9 mouse cellular contexts compared by ENCODE assay signal in genomic region chr17:49182485-49182884, GRCm38 (mm10).
DNase-seq lines count a peak whose midpoint lies in the region; ATAC-seq and TF ChIP-seq lines count a peak whose summit lies in the region.
"Had no signal": no experiment of that assay in that cellular context is flagged by ENCODE, and none has a peak within 500 bp of the region (broad histone marks: within the 10 kb centered on the region; RNA-seq: fewer than 3 reads in every experiment).

No protein-coding gene starts in this region.

- no peaks in the 10 kb centered on the region for H3K9me3 ChIP-seq in kidney, embryonic 15.5 days (replicated peaks)
- no peaks in the 10 kb centered on the region for H3K9me3 ChIP-seq in midbrain, postnatal 0 days (ENCODE audit: low read length)
- H3K9me3 ChIP-seq: heart, embryonic 13.5 days had no signal

- peak; percentile 70 for TF ChIP-seq CTCF in midbrain, postnatal 0 days (IDR thresholded peaks at IDR 0.05)

- H3K4me2 ChIP-seq in kidney, embryonic 15.5 days = no peak overlapping the region
- no peak overlapping the region for H3K4me2 ChIP-seq in midbrain, postnatal 0 days (ENCODE audit: low read depth, low read length, poor library complexity, severe bottlenecking)
- H3K4me2 ChIP-seq: heart, embryonic 13.5 days had no signal

- no peaks in the 10 kb centered on the region for H3K36me3 ChIP-seq in kidney, embryonic 15.5 days
- no peaks in the 10 kb centered on the region for H3K36me3 ChIP-seq in midbrain, postnatal 0 days (ENCODE audit: insufficient read depth, low read length)
- H3K36me3 ChIP-seq: heart, embryonic 13.5 days had no signal

- ATAC-seq in frontal cortex, adult (ENCODE audit: low TSS enrichment) = peak; percentile 29; the same call in 1 of the 2 replicates
- peak; percentile 62; the same call in 1 of the 2 replicates for ATAC-seq in kidney, embryonic 15.5 days (replicated peaks; ENCODE audit: low FRiP score)
- no peak for ATAC-seq in midbrain, postnatal 0 days (ENCODE audit: low FRiP score)
- ATAC-seq in monocyte, adult 5-6 weeks (replicated peaks; ENCODE audit: insufficient number of reproducible peaks, low FRiP score, low TSS enrichment, poor library complexity, severe bottlenecking) = no peak

- H3K9ac ChIP-seq in kidney, embryonic 15.5 days = no peak overlapping the region
- no peak overlapping the region for H3K9ac ChIP-seq in midbrain, postnatal 0 days (replicated peaks; ENCODE audit: low read length, poor library complexity, severe bottlenecking)
- H3K9ac ChIP-seq: heart, embryonic 13.5 days had no signal

- H3K4me1 ChIP-seq in kidney, embryonic 15.5 days = 0 out of 2 replicates have a peak, but pooled peaks cover 3% of the 10 kb centered on the region
- H3K4me1 ChIP-seq in midbrain, postnatal 0 days (ENCODE audit: insufficient read depth, low read length) = peaks cover 3% of the 10 kb centered on the region

- H3K4me3 ChIP-seq in kidney, embryonic 15.5 days (replicated peaks) = no peak overlapping the region
- no peak overlapping the region for H3K4me3 ChIP-seq in midbrain, postnatal 0 days (ENCODE audit: low read depth, low read length)
- H3K4me3 ChIP-seq: heart, embryonic 13.5 days had no signal

- no peak for DNase-seq in frontal cortex, postnatal 10 days (ENCODE audit: low spot score in 2 of 2)
- DNase-seq in right cerebral cortex, postnatal 25 days = peak; percentile 36
- no peak for DNase-seq in right cerebral cortex, postnatal 14 days
- peak; percentile 52 for DNase-seq in embryo, embryonic 11 days
- no peak for DNase-seq in midbrain, postnatal 0 days (ENCODE audit: low spot score)

- H3K27me3 ChIP-seq in kidney, embryonic 15.5 days = peaks cover 18% of the 10 kb centered on the region
- no peaks in the 10 kb centered on the region for H3K27me3 ChIP-seq in midbrain, postnatal 0 days (ENCODE audit: insufficient read depth, low read length)

- no peak overlapping the region for H3K27ac ChIP-seq in kidney, embryonic 15.5 days
- H3K27ac ChIP-seq in midbrain, postnatal 0 days (ENCODE audit: low read depth, low read length) = no peak overlapping the region
- H3K27ac ChIP-seq: heart, embryonic 13.5 days had no signal

- 10% methylated on average over 4 of the region's 4 CpGs for WGBS in kidney, embryonic 15.5 days
- 13% methylated on average over 4 of the region's 4 CpGs for WGBS in midbrain, postnatal 0 days

Comparison
In these comparisons a context has a peak if more than half of its experiments do, and no peak if none do; other contexts are left out.
1. DNase-seq: peak in right cerebral cortex, postnatal 25 days (single experiment) and embryo, embryonic 11 days (single experiment); none in frontal cortex, postnatal 10 days (0 of 2), right cerebral cortex, postnatal 14 days (single experiment) and midbrain, postnatal 0 days (single experiment).
2. ATAC-seq: peak in frontal cortex, adult (single experiment) and kidney, embryonic 15.5 days (single experiment); none in midbrain, postnatal 0 days (single experiment) and monocyte, adult 5-6 weeks (single experiment).